Mouse (Mus musculus): ENCODE data around the gene Bcar1.

DNA sequence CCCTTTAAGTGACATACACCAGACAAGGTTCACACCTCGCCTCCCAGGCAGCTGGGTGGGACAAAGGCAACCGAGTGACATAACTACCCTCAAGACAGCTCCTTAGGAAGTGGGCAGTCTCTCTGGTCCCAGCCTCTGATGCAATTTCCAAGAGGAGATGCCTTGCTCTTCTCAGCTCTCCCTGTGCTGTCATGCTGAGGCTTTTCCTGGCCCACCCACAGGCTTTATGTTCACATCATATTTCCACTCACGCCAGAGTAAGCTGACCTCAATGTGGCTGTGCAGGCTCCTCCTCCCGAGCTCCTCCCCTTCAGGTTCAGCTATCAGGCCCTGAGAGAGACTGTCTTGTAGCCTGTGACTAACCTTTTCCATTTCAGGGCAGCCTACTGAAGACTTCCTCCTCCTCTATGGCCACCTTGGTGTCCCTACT, 23.5 kb downstream of the Bcar1 start:
- TF ChIP-seq ZC3H11A (IDR thresholded peaks at IDR 0.05; ENCODE audit: borderline replicate concordance, low read depth, low read length) (no peak), MAFK (IDR thresholded peaks at IDR 0.05; ENCODE audit: insufficient read depth, low read depth, low read length) (no peak), HCFC1 (IDR thresholded peaks at IDR 0.05; ENCODE audit: borderline replicate concordance, insufficient read depth, low read length) (no peak), CHD2 (IDR thresholded peaks at IDR 0.05; ENCODE audit: low read depth, low read length) (no peak), ZNF384 (IDR thresholded peaks at IDR 0.05; ENCODE audit: low read depth, low read length) (no peak)

All from ES-E14 (cell line).